9 mouse cellular contexts compared by ENCODE assay signal in genomic region chr4:131836891-131837491, GRCm38 (mm10). TPM values are rescaled to one million over a fixed set of nuclear protein-coding genes. Genes with fewer than 3 reads are reported as not detected.
DNase-seq lines count a peak whose midpoint lies in the region; ATAC-seq lines count a peak whose summit lies in the region.
"Had no signal": no experiment of that assay in that cellular context is flagged by ENCODE, and none has a peak within 500 bp of the region (broad histone marks: within the 10 kb centered on the region; RNA-seq: fewer than 3 reads in every experiment).

No protein-coding gene starts in this region.

- peaks cover 33% of the 10 kb centered on the region for H3K4me1 ChIP-seq in forebrain, embryonic 15.5 days
- H3K4me1 ChIP-seq in hindbrain, embryonic 13.5 days (replicated peaks), result peaks cover 34% of the 10 kb centered on the region
- H3K4me1 ChIP-seq in liver, embryonic 11.5 days (replicated peaks; ENCODE audit: control insufficient read depth, insufficient read depth, low read length), result peaks cover 30% of the 10 kb centered on the region

- peak overlapping the region; percentile 57 for H3K4me3 ChIP-seq in forebrain, embryonic 15.5 days
- peak overlapping the region; percentile 60 for H3K4me3 ChIP-seq in hindbrain, embryonic 13.5 days
- H3K4me3 ChIP-seq in liver, embryonic 11.5 days (ENCODE audit: low read depth, low read length), result peak overlapping the region; percentile 64

- peak overlapping the region; percentile 99 for H3K4me2 ChIP-seq in forebrain, embryonic 15.5 days (replicated peaks)
- peak overlapping the region; percentile 99 for H3K4me2 ChIP-seq in hindbrain, embryonic 13.5 days
- peak overlapping the region; percentile 97 for H3K4me2 ChIP-seq in liver, embryonic 11.5 days

- H3K36me3 ChIP-seq in forebrain, embryonic 15.5 days, result no peaks in the 10 kb centered on the region
- H3K36me3 ChIP-seq in hindbrain, embryonic 13.5 days, result no peaks in the 10 kb centered on the region
- no peaks in the 10 kb centered on the region for H3K36me3 ChIP-seq in liver, embryonic 11.5 days (ENCODE audit: control insufficient read depth, insufficient read depth, low read length)

- WGBS in forebrain, embryonic 15.5 days, result under 1% methylated on average over 67 of the region's 76 CpGs
- under 1% methylated on average over 68 of the region's 76 CpGs for WGBS in hindbrain, embryonic 13.5 days
- under 1% methylated on average over 76 of the region's 76 CpGs for WGBS in liver, embryonic 11.5 days

- DNase-seq in ovary, adult 18-20 months (ENCODE audit: low spot score), result peak; percentile 20
- DNase-seq in ovary, postnatal 14 days (ENCODE audit: low spot score), result no peak
- DNase-seq in cerebellum, adult 11-12 months, result peak; percentile 50
- DNase-seq in liver, embryonic 11.5 days (ENCODE audit: low spot score), result peak; percentile 71
- peak; percentile 46 for DNase-seq in naive thymus-derived CD4-positive, alpha-beta T cell, adult 2 months (ENCODE audit: low read depth)
- DNase-seq in urinary bladder, postnatal 4 days (ENCODE audit: low spot score in 2 of 2), result peak; percentile 34 to 66

- peak overlapping the region; percentile 73 for H3K9ac ChIP-seq in forebrain, embryonic 15.5 days (replicated peaks)
- H3K9ac ChIP-seq in hindbrain, embryonic 13.5 days, result peak overlapping the region; percentile 80
- H3K9ac ChIP-seq in liver, embryonic 11.5 days (ENCODE audit: low read depth, low read length), result peak overlapping the region; percentile 60

- peaks cover 10% of the 10 kb centered on the region for H3K27me3 ChIP-seq in forebrain, embryonic 15.5 days
- peaks cover 73% of the 10 kb centered on the region for H3K27me3 ChIP-seq in hindbrain, embryonic 13.5 days
- peaks cover 55% of the 10 kb centered on the region for H3K27me3 ChIP-seq in liver, embryonic 11.5 days (replicated peaks; ENCODE audit: control insufficient read depth, insufficient read depth, low read length)

- no peaks in the 10 kb centered on the region for H3K9me3 ChIP-seq in forebrain, embryonic 15.5 days
- H3K9me3 ChIP-seq in hindbrain, embryonic 13.5 days, result no peaks in the 10 kb centered on the region
- H3K9me3 ChIP-seq in liver, embryonic 11.5 days (ENCODE audit: control insufficient read depth, low read length), result no peaks in the 10 kb centered on the region

- no peak overlapping the region for H3K27ac ChIP-seq in forebrain, embryonic 15.5 days (replicated peaks)
- H3K27ac ChIP-seq in hindbrain, embryonic 13.5 days, result no peak overlapping the region
- H3K27ac ChIP-seq in liver, embryonic 11.5 days (ENCODE audit: low read depth, low read length), result no peak overlapping the region
- H3K27ac ChIP-seq: macrophage had no signal

- peak; percentile 44; the same call in 1 of the 2 replicates for ATAC-seq in forebrain, embryonic 15.5 days (replicated peaks)
- ATAC-seq in hindbrain, embryonic 13.5 days (ENCODE audit: low FRiP score), result 0 out of 2 replicates have a peak, but pooled peaks have one; percentile 14
- no peak for ATAC-seq in liver, embryonic 11.5 days (replicated peaks; ENCODE audit: low FRiP score)

RNA-seq across cellular contexts. Expression of gene Ptpru, which starts 1.1 kb away (rescaled TPM):
- polyA plus RNA-seq in forebrain, embryonic 15.5 days (2015; fragmentation: Nextera tagmentation; extraction: Ambion mirVana), result 23.9 and 25.2 TPM in 2 replicates
- polyA plus RNA-seq in hindbrain, embryonic 13.5 days (2015; fragmentation: Nextera tagmentation; extraction: Ambion mirVana), result 13.2 and 18.6 TPM in 2 replicates
- polyA plus RNA-seq in liver, embryonic 11.5 days (2014; fragmentation: Nextera tagmentation; extraction: Ambion mirVana), result 5.8 and 6.1 TPM in 2 replicates

RNA-seq across cellular contexts. Expression of gene Mecr, which starts 6.3 kb away (rescaled TPM):
- polyA plus RNA-seq in forebrain, embryonic 15.5 days (2015; fragmentation: Nextera tagmentation; extraction: Ambion mirVana), result 40.2 and 41.2 TPM in 2 replicates
- polyA plus RNA-seq in hindbrain, embryonic 13.5 days (2015; fragmentation: Nextera tagmentation; extraction: Ambion mirVana), result 36.9 and 38.5 TPM in 2 replicates
- 59.3 and 64.4 TPM in 2 replicates for polyA plus RNA-seq in liver, embryonic 11.5 days (2014; fragmentation: Nextera tagmentation; extraction: Ambion mirVana)

RNA-seq across cellular contexts. Expression of gene Srsf4, which starts 36.4 kb away (rescaled TPM):
- 154 and 159 TPM in 2 replicates for polyA plus RNA-seq in forebrain, embryonic 15.5 days (2015; fragmentation: Nextera tagmentation; extraction: Ambion mirVana)
- 115 and 119 TPM in 2 replicates for polyA plus RNA-seq in hindbrain, embryonic 13.5 days (2015; fragmentation: Nextera tagmentation; extraction: Ambion mirVana)
- polyA plus RNA-seq in liver, embryonic 11.5 days (2014; fragmentation: Nextera tagmentation; extraction: Ambion mirVana), result 113 and 118 TPM in 2 replicates
